Mouse (Mus musculus): ENCODE data around the gene Adra2b.

GRCm38 (mm10) chr2:127315155-127315470 lies 47.9 kb upstream of the Adra2b start:
- TF ChIP-seq CTCF (IDR thresholded peaks at IDR 0.05; ENCODE audit: low read depth): no peak
- TF ChIP-seq EP300 (IDR thresholded peaks at IDR 0.05; ENCODE audit: low read depth): no peak

Measured in liver, postnatal 0 days (tissue).